Mouse (Mus musculus) lung, adult 2 months (tissue): Measurements from ENCODE around the gene Nadsyn1.

Source experiments
- CTCF ChIP-seq: fragments of 200-500 bp; IDR thresholded peaks from 2 replicates; pipeline ENCODE4 v1.5.1; 2011; ENCODE audit warnings: mild to moderate bottlenecking, low read length, control low read depth; ENCODE audit not compliant: insufficient read depth
- POLR2A ChIP-seq: fragments of 200-500 bp; IDR thresholded peaks from 2 replicates; pipeline ENCODE4 v1.6.1; 2011; ENCODE audit warnings: low read depth, mild to moderate bottlenecking, control low read depth, low read length, borderline replicate concordance; ENCODE audit errors: extremely low read depth

DNA sequence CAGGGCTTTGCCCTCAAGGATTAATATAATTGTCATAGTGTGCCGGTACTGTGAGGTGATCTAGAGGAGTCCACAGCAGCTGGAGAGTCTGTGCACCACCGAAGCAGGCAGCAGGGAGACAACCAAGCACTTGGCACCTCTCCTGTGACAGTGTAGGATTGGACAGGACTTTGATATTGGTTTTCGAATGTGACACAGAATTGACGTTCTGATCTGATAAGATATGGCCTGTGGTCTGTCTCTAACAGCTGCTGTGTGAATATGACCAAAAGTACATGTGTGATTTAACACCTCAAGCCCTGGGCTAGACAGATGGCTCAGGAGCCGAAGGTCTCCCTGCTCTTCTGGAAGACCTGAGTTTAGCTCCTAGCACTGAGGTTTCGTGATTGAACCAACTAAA is 54.4 kb downstream of the Nadsyn1 start:
- no peak for TF ChIP-seq CTCF
- TF ChIP-seq POLR2A, result no peak
